Mouse (Mus musculus): ENCODE measurements around the gene Opcml.

Gene Opcml

GRCm38 (mm10) chr9:28533191-28533590 is 742.6 kb downstream of the Opcml start:
- in situ Hi-C loops (cut with MboI, MseI): no loop called here

GRCm38 (mm10) chr9:28535006-28535405 is 744.4 kb downstream of the Opcml start:
- in situ Hi-C loops (cut with MboI, MseI): no loop called here

- in situ Hi-C loops (cut with MboI, MseI): no loop called here
Observed at GRCm38 (mm10) chr9:28536637-28537036, 746.1 kb downstream of the Opcml start.

- in situ Hi-C loops (cut with MboI, MseI): no loop called here
Observed at GRCm38 (mm10) chr9:28548189-28548588, 757.6 kb downstream of the Opcml start.

- in situ Hi-C loops (cut with MboI, MseI): loop anchor here (25.0 kb wide), 1 partner anchor 1665 kb away; no protein-coding TSS in a partner anchor
Observed at GRCm38 (mm10) chr9:28552387-28553182, 762.0 kb downstream of the Opcml start.

- in situ Hi-C loops (cut with MboI, MseI): loop anchor here (25.0 kb wide), 1 partner anchor 1671 kb away; no protein-coding TSS in a partner anchor
Observed at GRCm38 (mm10) chr9:28558628-28559027, 768.1 kb downstream of the Opcml start.

- in situ Hi-C loops (cut with MboI, MseI): loop anchor here (25.0 kb wide), 1 partner anchor 1674 kb away; no protein-coding TSS in a partner anchor
Observed at GRCm38 (mm10) chr9:28561761-28562160, 771.2 kb downstream of the Opcml start.

GRCm38 (mm10) chr9:28563066-28563683 is 772.6 kb downstream of the Opcml start:
- in situ Hi-C loops (cut with MboI, MseI): loop anchor here (25.0 kb wide), 1 partner anchor 1676 kb away; no protein-coding TSS in a partner anchor

GRCm38 (mm10) chr9:28569041-28569522 is 778.5 kb downstream of the Opcml start:
- in situ Hi-C loops (cut with MboI, MseI): loop anchor here (25.0 kb wide), 1 partner anchor 1682 kb away; no protein-coding TSS in a partner anchor

- in situ Hi-C loops (cut with MboI, MseI): loop anchor here (25.0 kb wide), 1 partner anchor 1682 kb away; no protein-coding TSS in a partner anchor
Observed at GRCm38 (mm10) chr9:28569776-28570175, 779.2 kb downstream of the Opcml start.

- in situ Hi-C loops (cut with MboI, MseI): loop anchor here (25.0 kb wide), 1 partner anchor 1684 kb away; no protein-coding TSS in a partner anchor
Observed at GRCm38 (mm10) chr9:28571682-28572081, 781.1 kb downstream of the Opcml start.

GRCm38 (mm10) chr9:28572136-28572774 is 781.7 kb downstream of the Opcml start:
- in situ Hi-C loops (cut with MboI, MseI): loop anchor here (25.0 kb wide), 1 partner anchor 1685 kb away; no protein-coding TSS in a partner anchor

GRCm38 (mm10) chr9:28578730-28579129 is 788.2 kb downstream of the Opcml start:
- in situ Hi-C loops (cut with MboI, MseI): no loop called here

GRCm38 (mm10) chr9:28587253-28587652 is 796.7 kb downstream of the Opcml start:
- in situ Hi-C loops (cut with MboI, MseI): no loop called here

- in situ Hi-C loops (cut with MboI, MseI): no loop called here
Observed at GRCm38 (mm10) chr9:28587857-28588388, 797.3 kb downstream of the Opcml start.

GRCm38 (mm10) chr9:28588488-28588887 is 797.9 kb downstream of the Opcml start:
- in situ Hi-C loops (cut with MboI, MseI): no loop called here

GRCm38 (mm10) chr9:28592208-28592607 is 801.6 kb downstream of the Opcml start:
- in situ Hi-C loops (cut with MboI, MseI): no loop called here

GRCm38 (mm10) chr9:28595062-28595461 is 804.5 kb downstream of the Opcml start:
- in situ Hi-C loops (cut with MboI, MseI): no loop called here

- in situ Hi-C loops (cut with MboI, MseI): no loop called here
Observed at GRCm38 (mm10) chr9:28605561-28605960, 815.0 kb downstream of the Opcml start.

- in situ Hi-C loops (cut with MboI, MseI): no loop called here
Observed at GRCm38 (mm10) chr9:28613683-28614620, 823.4 kb downstream of the Opcml start.
